Mouse (Mus musculus) forebrain, embryonic 13.5 days (tissue): Measurements from ENCODE around the gene Hist2h3b. TPM values are rescaled to one million over a fixed set of nuclear protein-coding genes. Genes with fewer than 3 reads are reported as not detected.
A peak's percentile ranks its signal among the peaks of the same experiment; 100 is the strongest.
"Not testable (repeated sequence)": the region's sequence is repeated elsewhere in the genome, so short reads cannot be mapped to it uniquely, and the experiment has no call there.

Source experiments
- ATAC-seq: fragments of 200-750 bp; cut with Nextera tagmentation; 2 replicates; pipeline ENCODE4 v1.8.0; 2017
- H3K27ac ChIP-seq: fragments of 300-500 bp; sonication (generic); 2 replicates; pipeline ENCODE4 v1.5.1; 2015; ENCODE audit warnings: inconsistent platforms, mild to moderate bottlenecking, moderate library complexity
- H3K27me3 ChIP-seq: fragments of 300-500 bp; sonication (generic); 2 replicates; pipeline ENCODE4 v1.6.1; 2015; ENCODE audit warnings: mild to moderate bottlenecking, inconsistent platforms
- H3K36me3 ChIP-seq: fragments of 300-500 bp; sonication (generic); 2 replicates; pipeline ENCODE4 v1.6.1; 2015; ENCODE audit warnings: mild to moderate bottlenecking, inconsistent platforms; ENCODE audit not compliant: poor library complexity, severe bottlenecking
- H3K4me1 ChIP-seq: fragments of 300-500 bp; sonication (generic); 2 replicates; pipeline ENCODE4 v1.6.1; 2015; ENCODE audit warnings: inconsistent platforms
- H3K4me2 ChIP-seq: fragments of 300-500 bp; sonication (generic); 2 replicates; pipeline ENCODE4 v1.6.1; 2015; ENCODE audit warnings: inconsistent platforms, mild to moderate bottlenecking, moderate library complexity
- H3K4me3 ChIP-seq: fragments of 300-500 bp; sonication (generic); 2 replicates; pipeline ENCODE4 v1.5.1; 2015; ENCODE audit warnings: mild to moderate bottlenecking, inconsistent platforms
- H3K9ac ChIP-seq: fragments of 300-500 bp; sonication (generic); 2 replicates; pipeline ENCODE4 v1.6.1; 2015; ENCODE audit warnings: mild to moderate bottlenecking, inconsistent platforms
- H3K9me3 ChIP-seq: fragments of 300-500 bp; sonication (generic); replicated peaks from 2 replicates; pipeline ENCODE4 v1.6.1; 2016; ENCODE audit warnings: inconsistent platforms
- WGBS: fragments of 180-500 bp; shearing (Covaris S2); methylation state at CpG from one replicate; pipeline ENCODE4 v1.1.7; 2015; 5-methylcytosine and 5-hydroxymethylcytosine counted together
- polyA plus RNA-seq: library from polyadenylated mRNA; unstranded; fragments of >200 nt; fragmentation: Nextera tagmentation; extraction: Ambion mirVana; gene quantifications from 2 replicates; pipeline ENCODE4 v1.2.1, GENCODE M21; 2015

The Hist2h3b gene
- polyA plus RNA-seq = 105 and 122 TPM in 2 replicates

DNA sequence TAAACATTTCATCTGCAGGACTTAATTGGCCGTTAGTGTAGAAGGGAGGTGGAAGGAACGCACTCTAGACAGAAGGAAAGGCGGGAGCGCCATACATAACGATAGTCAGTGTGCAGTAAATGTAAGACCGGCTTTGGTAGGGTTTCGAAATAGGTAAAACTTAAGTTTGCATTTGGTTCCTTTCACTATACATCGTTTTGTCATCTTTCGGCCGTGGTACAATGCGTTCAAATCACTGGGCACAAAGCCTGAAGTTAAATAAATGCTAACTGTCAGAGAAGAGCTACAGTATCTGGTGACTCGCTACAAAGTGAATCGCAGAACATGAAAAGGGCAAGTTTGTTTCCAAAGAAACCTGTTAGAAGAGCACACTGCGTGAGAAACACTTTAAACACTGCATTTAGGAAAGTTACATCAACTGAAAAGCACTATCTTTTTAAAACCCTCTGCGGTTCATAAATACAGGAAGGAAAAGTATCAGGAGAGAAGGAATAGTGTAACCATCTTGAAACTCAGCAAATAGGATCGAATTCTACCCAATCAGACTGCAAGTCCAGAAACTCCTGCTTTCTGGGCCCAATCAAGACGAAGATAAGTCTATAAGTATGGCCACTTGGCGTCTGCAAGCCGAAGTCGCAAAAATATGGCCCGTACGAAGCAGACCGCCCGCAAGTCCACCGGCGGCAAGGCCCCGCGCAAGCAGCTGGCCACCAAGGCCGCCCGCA, at the start of gene Hist2h3b:
Hist2h3b (plus strand) TSS at position 604 of the 725 bp plus-strand sequence.
- H3K27ac ChIP-seq = peak within 1 kb of the TSS; percentile 98
- H3K4me3 ChIP-seq = peak within 1 kb of the TSS; percentile 60
- H3K4me2 ChIP-seq = peak within 1 kb of the TSS; percentile 88
- ATAC-seq = peak; percentile 62
- peaks cover 33% of the 10 kb centered on the region for H3K4me1 ChIP-seq
- H3K36me3 ChIP-seq = no peaks in the 10 kb centered on the region
- WGBS = 16% methylated on average over 28 of the region's 30 CpGs
- H3K9ac ChIP-seq = peak within 1 kb of the TSS; percentile 86
- H3K27me3 ChIP-seq = no peaks in the 10 kb centered on the region
- no peaks in the 10 kb centered on the region for H3K9me3 ChIP-seq

DNA sequence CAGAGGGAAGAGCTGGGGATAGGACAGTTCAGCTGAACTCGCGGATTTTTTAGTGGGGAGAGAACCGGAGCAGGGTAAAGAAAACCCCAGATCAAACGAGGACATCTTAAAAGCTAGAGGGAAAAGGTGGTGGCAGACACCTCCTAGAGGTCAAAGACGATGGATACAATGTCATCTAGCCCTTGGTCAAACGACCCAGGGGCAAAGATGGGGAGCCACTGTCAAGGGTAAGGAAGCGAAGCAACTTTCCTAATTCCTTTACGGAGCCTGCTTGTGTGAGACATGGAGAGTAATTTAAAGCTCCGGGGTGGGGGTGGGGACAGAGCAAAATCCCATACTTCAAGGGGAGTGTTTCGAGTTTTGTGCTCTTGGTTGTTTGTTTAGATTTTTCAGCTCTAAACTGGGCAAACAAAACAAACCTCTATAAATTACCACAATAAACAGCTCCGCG, 49.2 kb upstream of the Hist2h3b start:
- H3K36me3 ChIP-seq = no peaks in the 10 kb centered on the region
- H3K4me1 ChIP-seq = peaks cover 40% of the 10 kb centered on the region
- H3K4me3 ChIP-seq = peak overlapping the region; percentile 61
- H3K9ac ChIP-seq = peak overlapping the region; percentile 88
- H3K9me3 ChIP-seq = no peaks in the 10 kb centered on the region
- peak; percentile 39 for ATAC-seq
- peak overlapping the region; percentile 98 for H3K27ac ChIP-seq
- WGBS = under 1% methylated on average over 12 of the region's 12 CpGs
- H3K4me2 ChIP-seq = peak overlapping the region; percentile 87
- no peaks in the 10 kb centered on the region for H3K27me3 ChIP-seq

DNA sequence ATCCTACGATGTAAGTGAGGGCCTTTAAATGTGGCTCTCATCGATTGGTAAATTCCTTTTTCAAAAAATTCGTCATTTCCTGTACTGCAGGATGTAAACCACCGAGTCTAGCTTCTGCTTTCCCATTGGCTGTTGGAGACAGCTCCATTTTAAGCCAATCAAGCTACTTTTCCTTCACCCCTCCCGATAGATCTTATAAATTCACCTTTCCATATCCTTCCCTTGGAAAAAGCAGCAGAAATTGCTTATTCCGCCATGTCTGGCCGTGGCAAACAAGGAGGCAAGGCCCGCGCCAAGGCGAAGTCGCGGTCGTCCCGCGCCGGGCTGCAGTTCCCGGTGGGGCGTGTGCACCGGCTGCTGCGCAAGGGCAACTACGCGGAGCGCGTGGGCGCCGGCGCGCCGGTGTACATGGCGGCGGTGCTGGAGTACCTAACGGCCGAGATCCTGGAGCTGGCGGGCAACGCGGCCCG, 48.8 kb upstream of the Hist2h3b start, which contains the start of the genes Bola1 and Hist2h2ab:
Bola1 (minus strand) TSS at position 49 of the 470 bp plus-strand sequence.
Hist2h2ab (plus strand) TSS at position 205 of the 470 bp plus-strand sequence.
- Histone ChIP-seq H3K4me3 (peak within 1 kb of the TSS; percentile 61), H3K4me1 (peaks cover 42% of the 10 kb centered on the region), H3K36me3 (no peaks in the 10 kb centered on the region), H3K27me3 (no peaks in the 10 kb centered on the region), H3K9ac (peak within 1 kb of the TSS; percentile 88), H3K9me3 (no peaks in the 10 kb centered on the region), H3K27ac (peak within 1 kb of the TSS; percentile 98), H3K4me2 (peak within 1 kb of the TSS; percentile 87)
- peak; percentile 91 for ATAC-seq
- 0% methylated on average over 37 of the region's 37 CpGs for WGBS

DNA sequence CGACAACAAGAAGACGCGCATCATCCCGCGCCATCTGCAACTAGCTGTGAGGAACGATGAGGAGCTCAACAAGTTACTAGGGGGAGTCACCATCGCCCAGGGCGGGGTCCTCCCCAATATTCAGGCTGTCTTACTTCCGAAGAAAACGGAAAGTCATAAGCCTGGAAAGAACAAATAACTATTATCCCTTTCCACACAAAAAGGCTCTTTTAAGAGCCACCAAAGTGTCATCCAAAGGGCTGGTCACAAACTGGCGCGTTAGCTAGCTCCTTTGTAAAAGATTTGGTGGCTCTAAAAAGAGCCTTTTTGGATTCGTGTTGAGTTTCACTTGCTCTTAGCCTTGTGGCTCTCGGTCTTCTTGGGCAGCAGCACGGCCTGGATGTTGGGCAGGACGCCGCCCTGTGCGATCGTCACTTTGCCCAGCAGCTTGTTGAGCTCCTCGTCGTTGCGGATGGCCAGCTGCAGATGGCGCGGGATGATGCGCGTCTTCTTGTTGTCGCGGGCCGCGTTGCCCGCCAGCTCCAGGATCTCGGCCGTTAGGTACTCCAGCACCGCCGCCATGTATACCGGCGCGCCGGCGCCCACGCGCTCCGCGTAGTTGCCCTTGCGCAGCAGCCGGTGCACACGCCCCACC, 48.2 kb upstream of the Hist2h3b start:
- ATAC-seq = peak; percentile 9
- peak overlapping the region; percentile 98 for H3K27ac ChIP-seq
- peaks cover 48% of the 10 kb centered on the region for H3K4me1 ChIP-seq
- peak overlapping the region; percentile 88 for H3K9ac ChIP-seq
- not testable (repeated sequence) for H3K27me3 ChIP-seq, H3K9me3 ChIP-seq, H3K36me3 ChIP-seq
- H3K4me2 ChIP-seq = peak overlapping the region; percentile 87
- 0% methylated on average over 25 of the region's 47 CpGs for WGBS
- peak overlapping the region; percentile 61 for H3K4me3 ChIP-seq

DNA sequence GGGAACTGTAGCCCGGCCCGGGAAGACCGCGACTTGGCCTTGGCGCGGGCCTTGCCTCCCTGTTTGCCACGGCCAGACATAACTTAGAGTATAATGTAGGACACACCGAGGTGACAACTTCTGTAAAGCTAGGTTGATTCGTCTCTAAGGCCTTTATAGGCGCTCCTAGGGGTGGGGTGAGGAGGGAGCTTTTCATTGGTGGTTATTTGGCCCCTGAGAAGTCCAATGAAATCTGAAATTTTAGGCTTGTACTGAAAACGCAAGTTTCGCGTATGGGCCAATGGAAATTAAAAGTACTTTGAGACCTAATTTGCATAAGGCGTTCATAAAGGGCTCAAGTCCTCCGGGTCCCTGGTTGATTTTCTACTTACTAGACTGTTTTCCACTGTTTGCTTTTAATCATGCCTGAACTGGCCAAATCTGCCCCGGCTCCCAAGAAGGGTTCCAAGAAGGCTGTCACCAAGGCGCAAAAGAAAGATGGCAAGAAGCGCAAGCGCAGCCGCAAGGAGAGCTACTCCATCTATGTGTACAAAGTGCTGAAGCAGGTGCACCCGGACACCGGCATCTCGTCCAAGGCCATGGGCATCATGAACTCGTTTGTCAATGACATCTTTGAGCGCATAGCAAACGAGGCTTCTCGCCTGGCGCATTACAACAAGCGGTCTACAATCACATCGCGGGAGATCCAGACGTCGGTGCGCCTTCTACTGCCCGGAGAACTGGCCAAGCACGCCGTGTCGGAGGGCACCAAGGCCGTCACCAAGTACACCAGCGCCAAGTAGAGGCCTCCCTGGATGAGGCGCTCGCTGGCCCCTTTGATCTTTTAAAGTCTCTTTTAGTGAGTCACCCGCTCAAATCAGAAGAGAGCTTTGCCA, 47.5 kb upstream of the Hist2h3b start, which contains the start of the genes Hist2h2ac and Hist2h2be:
Hist2h2ac (minus strand) TSS at position 116 of the 875 bp plus-strand sequence.
Hist2h2be (plus strand) TSS at position 355 of the 875 bp plus-strand sequence.
- under 1% methylated on average over 43 of the region's 43 CpGs for WGBS
- peak within 1 kb of the TSS; percentile 61 for H3K4me3 ChIP-seq
- ATAC-seq = peak; percentile 90
- H3K27me3 ChIP-seq = no peaks in the 10 kb centered on the region
- no peaks in the 10 kb centered on the region for H3K36me3 ChIP-seq
- no peaks in the 10 kb centered on the region for H3K9me3 ChIP-seq
- peak within 1 kb of the TSS; percentile 98 for H3K27ac ChIP-seq
- peak within 1 kb of the TSS; percentile 88 for H3K9ac ChIP-seq
- peak within 1 kb of the TSS; percentile 87 for H3K4me2 ChIP-seq
- peaks cover 55% of the 10 kb centered on the region for H3K4me1 ChIP-seq

DNA sequence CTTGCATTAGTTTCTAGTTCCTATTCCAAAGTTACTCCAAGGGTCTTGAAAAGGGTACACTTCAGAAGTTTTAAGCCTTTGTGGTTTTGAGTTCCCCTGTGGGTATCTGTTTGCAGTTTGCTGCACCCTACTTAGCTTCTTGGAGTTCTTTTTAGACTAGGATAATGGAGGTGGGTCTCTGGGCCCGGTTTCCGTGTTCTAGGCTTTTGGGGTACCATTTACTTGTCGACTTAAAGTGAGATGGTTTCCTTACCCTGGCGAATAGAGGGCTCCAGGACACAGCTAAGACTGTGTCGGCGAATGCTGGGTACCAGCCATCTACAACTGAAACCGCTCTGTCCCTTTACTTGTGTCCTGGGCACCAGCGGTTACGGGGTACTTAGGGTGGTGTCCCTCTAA, 46.8 kb upstream of the Hist2h3b start:
- no peak for ATAC-seq
- H3K36me3 ChIP-seq = no peaks in the 10 kb centered on the region
- H3K4me3 ChIP-seq = peak overlapping the region; percentile 61
- peak overlapping the region; percentile 98 for H3K27ac ChIP-seq
- no peaks in the 10 kb centered on the region for H3K27me3 ChIP-seq
- peak overlapping the region; percentile 88 for H3K9ac ChIP-seq
- peak overlapping the region; percentile 87 for H3K4me2 ChIP-seq
- no peaks in the 10 kb centered on the region for H3K9me3 ChIP-seq
- WGBS = 9% methylated on average over 9 of the region's 9 CpGs
- H3K4me1 ChIP-seq = peaks cover 55% of the 10 kb centered on the region

DNA sequence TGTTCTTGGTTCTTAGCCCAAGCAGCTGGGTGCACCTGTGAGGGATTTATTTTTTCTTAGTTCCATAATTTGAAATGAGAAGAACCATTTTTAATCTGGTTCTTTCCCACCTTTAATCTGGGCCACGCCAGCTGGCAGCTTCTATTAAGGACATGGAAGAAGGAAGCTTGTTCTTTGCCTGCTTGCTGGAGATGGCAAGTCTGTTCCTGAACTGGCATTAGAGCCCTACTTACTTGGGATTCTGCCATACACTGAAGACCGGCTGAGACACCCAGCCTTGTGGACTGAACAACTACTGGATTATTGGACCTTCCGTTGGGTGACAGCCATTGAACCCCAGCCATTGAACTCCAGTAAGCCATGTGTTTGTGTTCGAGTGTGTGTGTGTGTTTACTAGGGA, 45.7 kb upstream of the Hist2h3b start:
- H3K9ac ChIP-seq = peak overlapping the region; percentile 88
- no peak overlapping the region for H3K27ac ChIP-seq
- no peaks in the 10 kb centered on the region for H3K9me3 ChIP-seq
- no peaks in the 10 kb centered on the region for H3K27me3 ChIP-seq
- ATAC-seq = no peak
- H3K4me2 ChIP-seq = peak overlapping the region; percentile 87
- H3K4me3 ChIP-seq = 0 out of 2 replicates have a peak overlapping the region, but pooled peaks have one; percentile 61
- H3K36me3 ChIP-seq = no peaks in the 10 kb centered on the region
- WGBS = 83% methylated on average over 4 of the region's 4 CpGs
- peaks cover 55% of the 10 kb centered on the region for H3K4me1 ChIP-seq

DNA sequence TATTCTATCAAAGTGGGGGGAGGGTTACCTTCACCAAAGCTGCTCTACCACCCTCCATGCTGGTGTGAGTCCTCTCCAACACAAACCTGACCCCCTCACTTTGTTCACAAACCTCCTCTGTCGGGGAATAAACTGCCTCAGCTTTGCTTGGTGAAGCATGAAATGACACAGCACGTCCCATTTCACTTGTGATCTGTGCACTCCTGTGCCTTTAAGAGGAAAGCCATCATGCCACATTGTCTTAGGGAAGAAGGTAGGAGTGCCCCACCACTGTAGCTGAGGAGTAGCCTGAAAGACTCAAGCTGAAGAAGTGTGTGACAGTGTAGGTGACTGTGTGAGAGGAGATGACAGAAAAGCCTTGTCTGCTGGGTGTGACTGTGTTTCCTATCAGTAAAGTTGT, 43.0 kb upstream of the Hist2h3b start:
- Histone ChIP-seq H3K27ac (no peak overlapping the region), H3K4me1 (peaks cover 48% of the 10 kb centered on the region), H3K4me2 (peak overlapping the region; percentile 7; the same call in 1 of the 2 replicates), H3K27me3 (no peaks in the 10 kb centered on the region), H3K9me3 (no peaks in the 10 kb centered on the region), H3K9ac (peak overlapping the region; percentile 40; the same call in 1 of the 2 replicates), H3K36me3 (no peaks in the 10 kb centered on the region), H3K4me3 (no peak overlapping the region)
- ATAC-seq = no peak
- WGBS = 8% methylated on average over 2 of the region's 2 CpGs

DNA sequence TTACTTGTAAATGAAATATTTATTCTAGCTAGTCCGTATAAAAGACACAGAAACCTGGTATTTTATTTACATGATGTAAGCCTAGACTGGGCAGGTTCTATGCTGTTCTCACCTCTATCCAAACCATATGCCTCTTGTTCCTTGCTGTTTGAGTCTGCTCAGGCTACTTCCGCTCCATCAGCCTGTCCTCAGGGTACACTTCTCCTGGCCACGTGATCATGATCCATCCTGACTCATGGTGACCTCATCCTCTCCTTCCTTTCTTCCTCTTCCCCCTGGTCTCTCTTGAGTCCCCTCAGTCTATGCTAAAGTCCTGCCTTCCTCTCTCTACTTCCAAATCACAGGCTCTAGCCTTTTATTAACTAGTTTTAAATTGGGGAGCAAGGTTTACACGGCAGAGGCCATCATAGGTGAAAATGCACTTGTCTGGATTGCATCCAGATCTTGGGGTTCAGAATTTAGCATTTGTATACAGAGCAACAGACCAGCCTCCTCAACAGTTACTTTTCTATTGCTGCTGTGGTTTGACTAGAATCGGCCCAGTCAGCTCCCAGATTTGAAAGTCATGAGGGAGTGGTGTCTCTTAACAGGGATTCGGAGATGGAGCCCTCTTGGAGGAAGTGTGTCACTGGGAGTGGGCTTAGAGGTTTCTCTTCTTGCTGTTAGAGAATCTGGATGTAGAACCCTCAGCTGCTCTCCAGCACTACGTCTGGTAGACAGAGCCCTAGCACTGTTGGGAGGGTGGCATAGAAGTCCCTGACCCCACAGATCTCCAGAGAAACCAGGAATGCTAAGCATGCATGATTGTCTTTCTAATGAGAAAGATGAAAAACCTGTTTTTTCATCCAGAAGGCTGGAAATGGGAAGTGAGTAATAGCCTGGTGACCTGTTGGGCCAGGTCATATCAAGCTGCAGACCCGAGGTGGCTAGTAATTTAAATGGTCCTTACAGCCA, 41.5 kb upstream of the Hist2h3b start:
- no peak for ATAC-seq
- WGBS = 77% methylated on average over 8 of the region's 8 CpGs
- Histone ChIP-seq H3K9ac (0 out of 2 replicates have a peak overlapping the region, but pooled peaks have one; percentile 0), H3K36me3 (no peaks in the 10 kb centered on the region), H3K27ac (no peak overlapping the region), H3K9me3 (no peaks in the 10 kb centered on the region), H3K4me1 (peaks cover 38% of the 10 kb centered on the region), H3K27me3 (no peaks in the 10 kb centered on the region), H3K4me2 (no peak overlapping the region), H3K4me3 (no peak overlapping the region)

DNA sequence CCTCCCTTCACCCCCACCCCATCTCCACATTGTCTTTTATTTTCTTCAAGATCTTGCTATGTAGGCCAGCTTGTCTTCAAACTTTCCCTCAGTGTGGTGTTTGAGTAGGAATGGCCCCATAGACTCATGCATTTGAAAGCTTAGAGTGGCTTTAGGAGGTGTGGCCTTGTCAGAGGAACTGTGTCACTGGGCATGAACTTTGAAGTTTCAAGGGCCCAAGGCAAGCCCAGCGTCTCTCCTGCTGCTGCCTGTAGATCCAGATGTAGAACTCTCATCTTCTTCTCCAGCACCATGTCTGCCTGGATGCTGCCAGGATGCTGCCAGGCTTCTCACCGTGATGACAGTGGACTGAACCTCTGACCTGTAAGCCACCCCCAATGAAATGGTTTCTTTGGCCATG, 39.6 kb upstream of the Hist2h3b start:
- no peaks in the 10 kb centered on the region for H3K36me3 ChIP-seq
- H3K9me3 ChIP-seq = no peaks in the 10 kb centered on the region
- H3K4me1 ChIP-seq = peaks cover 20% of the 10 kb centered on the region
- 77% methylated on average over 2 of the region's 2 CpGs for WGBS
- H3K9ac ChIP-seq = no peak overlapping the region
- H3K27ac ChIP-seq = no peak overlapping the region
- no peak overlapping the region for H3K4me3 ChIP-seq
- H3K4me2 ChIP-seq = no peak overlapping the region
- no peak for ATAC-seq
- H3K27me3 ChIP-seq = no peaks in the 10 kb centered on the region
